Mouse (Mus musculus) forebrain, embryonic 11.5 days (tissue): ENCODE data around the gene Olfr639. TPM values are rescaled to one million over a fixed set of nuclear protein-coding genes. Genes with fewer than 3 reads are reported as not detected.
"Not testable (repeated sequence)": the region's sequence is repeated elsewhere in the genome, so short reads cannot be mapped to it uniquely, and the experiment has no call there.

Experiments
- ATAC-seq: fragments of 200-750 bp; cut with Nextera tagmentation; replicated peaks from 2 replicates; pipeline ENCODE4 v1.8.0; 2017; ENCODE audit warnings: moderate TSS enrichment; ENCODE audit not compliant: low FRiP score
- DNase-seq: peaks from one replicate; pipeline ENCODE4 v3.0.0-alpha.2; 2017; ENCODE audit warnings: low spot score
- H3K27ac ChIP-seq: fragments of 300-500 bp; sonication (generic); 2 replicates; pipeline ENCODE4 v1.5.1; 2014; ENCODE audit warnings: low read depth, low read length
- H3K27me3 ChIP-seq: fragments of 300-500 bp; sonication (generic); 2 replicates; pipeline ENCODE4 v1.6.1; 2014; ENCODE audit warnings: mild to moderate bottlenecking, low read length, mixed read lengths; ENCODE audit not compliant: control insufficient read depth, insufficient read depth
- H3K36me3 ChIP-seq: fragments of 300-500 bp; sonication (generic); 2 replicates; pipeline ENCODE4 v1.6.1; 2014; ENCODE audit warnings: mild to moderate bottlenecking, low read length, moderate library complexity, mixed read lengths; ENCODE audit not compliant: control insufficient read depth, insufficient read depth
- H3K4me1 ChIP-seq: fragments of 300-500 bp; sonication (generic); replicated peaks from 2 replicates; pipeline ENCODE4 v1.6.1; 2014; ENCODE audit warnings: low read length, mixed read lengths; ENCODE audit not compliant: control insufficient read depth, insufficient read depth
- H3K4me2 ChIP-seq: fragments of 300-500 bp; sonication (generic); 2 replicates; pipeline ENCODE4 v1.6.1; 2014; ENCODE audit warnings: low read depth, mild to moderate bottlenecking, low read length, moderate library complexity, mixed read lengths; ENCODE audit not compliant: severe bottlenecking
- H3K4me3 ChIP-seq: fragments of 300-500 bp; sonication (generic); 2 replicates; pipeline ENCODE4 v1.5.1; 2014; ENCODE audit warnings: low read depth, low read length
- H3K9ac ChIP-seq: fragments of 300-500 bp; sonication (generic); 2 replicates; pipeline ENCODE4 v1.6.1; 2014; ENCODE audit warnings: low read length
- H3K9me3 ChIP-seq: fragments of 300-500 bp; sonication (generic); 2 replicates; pipeline ENCODE4 v1.6.1; 2016; ENCODE audit warnings: low read length, mixed read lengths; ENCODE audit not compliant: control insufficient read depth
- WGBS: fragments of 180-500 bp; shearing (Covaris S2); extraction: QIAGEN DNeasy Blood & Tissue Kit; methylation state at CpG from one replicate; pipeline ENCODE4 v1.1.7; 2014; 5-methylcytosine and 5-hydroxymethylcytosine counted together
- polyA plus RNA-seq: library from polyadenylated mRNA; unstranded; fragments of >200 nt; fragmentation: Nextera tagmentation; extraction: Ambion mirVana; gene quantifications from 2 replicates; pipeline ENCODE4 v1.2.1, GENCODE M21; 2014

Gene Olfr639
- polyA plus RNA-seq, 1 experiment from 2014 or later: 0.04 TPM

DNA sequence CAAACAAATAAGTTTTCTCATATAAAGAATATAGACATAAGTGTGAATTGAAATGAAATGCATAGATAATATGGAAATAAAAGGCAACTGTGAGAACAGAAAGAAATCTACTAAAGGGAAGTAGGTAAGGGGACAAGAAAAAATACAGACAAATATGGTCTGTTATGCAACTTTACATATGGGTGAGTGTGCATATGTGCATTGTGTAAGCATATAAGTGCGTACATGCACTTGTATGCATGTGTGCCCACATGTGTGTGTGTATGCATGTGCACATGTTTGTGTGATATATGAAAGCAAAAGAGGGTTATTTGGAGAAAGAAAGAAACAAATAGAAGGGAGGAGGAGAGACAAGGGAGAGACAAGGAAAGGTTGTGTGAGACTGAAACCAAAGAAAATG lies 1.9 kb upstream of the Olfr639 start:
- DNase-seq: no peak
- H3K4me2 ChIP-seq: no peak overlapping the region
- no peaks in the 10 kb centered on the region for H3K27me3 ChIP-seq
- no peaks in the 10 kb centered on the region for H3K36me3 ChIP-seq
- WGBS: 91% methylated on average over 1 of the region's 1 CpGs
- no peak overlapping the region for H3K27ac ChIP-seq
- H3K9ac ChIP-seq: no peak overlapping the region
- no peaks in the 10 kb centered on the region for H3K9me3 ChIP-seq
- no peaks in the 10 kb centered on the region for H3K4me1 ChIP-seq
- no peak for ATAC-seq
- H3K4me3 ChIP-seq: no peak overlapping the region

DNA sequence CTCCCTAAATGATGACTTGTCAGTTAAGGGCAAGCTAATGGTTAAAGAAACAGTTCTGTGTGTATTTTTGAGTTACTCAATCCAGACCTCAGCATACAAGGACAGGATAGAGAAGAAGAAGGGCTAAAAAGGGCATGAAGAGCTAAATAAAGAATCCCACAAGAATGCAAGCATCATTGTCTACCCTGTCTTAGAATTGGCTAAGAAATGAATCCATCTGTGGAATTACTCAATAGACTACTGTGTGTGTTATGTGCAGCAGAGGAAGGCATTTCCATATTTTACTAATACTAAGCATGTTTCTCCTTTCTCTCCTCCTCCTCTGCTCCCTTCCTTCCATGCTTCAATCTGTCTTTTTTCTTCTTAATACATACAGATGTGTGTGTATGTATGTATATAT lies 18.0 kb downstream of the Olfr639 start:
- H3K4me3 ChIP-seq: no peak overlapping the region
- ATAC-seq (no peak), DNase-seq (no peak)
- no peaks in the 10 kb centered on the region for H3K9me3 ChIP-seq
- no peak overlapping the region for H3K9ac ChIP-seq
- no peak overlapping the region for H3K27ac ChIP-seq
- H3K27me3 ChIP-seq: no peaks in the 10 kb centered on the region
- H3K4me2 ChIP-seq: no peak overlapping the region
- H3K4me1 ChIP-seq: no peaks in the 10 kb centered on the region
- H3K36me3 ChIP-seq: no peaks in the 10 kb centered on the region

- no peak for DNase-seq
- Histone ChIP-seq H3K36me3 (no peaks in the 10 kb centered on the region), H3K9me3 (no peaks in the 10 kb centered on the region), H3K4me2 (no peak within 1 kb of the TSS), H3K4me3 (no peak within 1 kb of the TSS), H3K4me1 (no peaks in the 10 kb centered on the region), H3K27me3 (no peaks in the 10 kb centered on the region), H3K27ac (no peak within 1 kb of the TSS), H3K9ac (no peak within 1 kb of the TSS)
- no peak for ATAC-seq
These were observed 18.7 kb downstream of the Olfr639 start, which contains the start of gene Olfr638 for GRCm38 (mm10) chr7:103998446-103998845. Olfr638 (plus strand) TSS chr7:103998746.

DNA sequence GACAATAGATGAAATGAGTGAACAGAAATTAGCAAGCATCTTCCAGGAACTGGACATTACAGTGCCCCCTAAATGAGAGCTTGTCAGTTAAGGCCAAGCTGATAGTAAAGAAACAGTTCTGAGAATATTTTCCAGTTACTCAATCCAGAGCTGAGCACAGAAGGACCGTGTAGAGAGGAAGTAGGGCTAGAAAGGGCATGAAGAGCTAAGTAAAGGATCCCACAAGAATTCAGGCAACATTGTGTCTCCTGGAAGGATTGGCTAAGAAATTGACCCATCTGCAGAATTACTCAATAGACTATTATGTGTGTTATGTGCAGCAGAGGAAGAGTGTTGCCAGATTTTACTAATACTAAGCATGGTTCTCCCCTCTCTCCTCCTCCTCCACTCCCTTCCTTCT lies 45.3 kb downstream of the Olfr639 start:
- Histone ChIP-seq H3K4me2 (no peak overlapping the region), H3K27me3 (no peaks in the 10 kb centered on the region), H3K27ac (no peak overlapping the region), H3K4me3 (no peak overlapping the region), H3K36me3 (no peaks in the 10 kb centered on the region), H3K9me3 (no peaks in the 10 kb centered on the region), H3K9ac (no peak overlapping the region), H3K4me1 (no peaks in the 10 kb centered on the region)
- 76% methylated on average over 1 of the region's 1 CpGs for WGBS
- ATAC-seq (no peak), DNase-seq (no peak)

DNA sequence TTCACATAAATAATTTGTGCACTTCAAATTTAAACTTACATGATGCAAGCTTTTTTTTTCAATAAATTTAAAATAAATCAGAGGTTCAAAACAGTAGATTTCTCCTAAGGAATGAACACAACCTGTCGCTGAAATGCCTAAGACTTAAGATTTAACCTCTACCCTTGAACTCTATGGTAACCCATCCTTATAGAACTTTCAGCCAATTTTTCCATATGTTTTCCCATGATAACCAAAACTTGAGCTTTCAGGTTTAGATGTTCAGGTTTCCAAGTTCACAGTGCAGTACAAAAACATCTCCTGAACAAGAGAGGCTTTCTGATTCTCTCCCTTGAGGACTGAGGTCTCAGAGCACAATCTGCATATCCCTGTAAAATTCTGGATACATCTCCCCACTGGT lies 46.3 kb downstream of the Olfr639 start, which contains the start of gene Olfr635:
TSS of gene Olfr635 (plus strand) at position 301 of the 400 bp plus-strand sequence.
- Histone ChIP-seq H3K27ac (no peak within 1 kb of the TSS), H3K4me3 (no peak within 1 kb of the TSS), H3K9me3 (no peaks in the 10 kb centered on the region), H3K36me3 (no peaks in the 10 kb centered on the region), H3K9ac (no peak within 1 kb of the TSS), H3K27me3 (no peaks in the 10 kb centered on the region), H3K4me2 (no peak within 1 kb of the TSS), H3K4me1 (no peaks in the 10 kb centered on the region)
- ATAC-seq (no peak), DNase-seq (no peak)
- WGBS: 68% methylated on average over 1 of the region's 1 CpGs

- not testable (repeated sequence) for H3K4me2 ChIP-seq, H3K4me1 ChIP-seq, H3K36me3 ChIP-seq, H3K4me3 ChIP-seq, H3K9ac ChIP-seq, H3K27me3 ChIP-seq, H3K27ac ChIP-seq, H3K9me3 ChIP-seq, DNase-seq, ATAC-seq
- 96% methylated on average over 22 of the region's 22 CpGs for WGBS
These were observed 50.2 kb downstream of the Olfr639 start for GRCm38 (mm10) chr7:103966873-103967272.

Other genes with a start within 250 kb of the Olfr639 start
- gene Olfr69, start 245.7 kb downstream of the Olfr639 start, polyA plus RNA-seq: not detected in 2 replicates
- gene Olfr68, start 237.6 kb downstream of the Olfr639 start, polyA plus RNA-seq: not detected in 2 replicates
- not detected in 2 replicates for gene Olfr67, start 225.5 kb downstream of the Olfr639 start, polyA plus RNA-seq
- 770 and 789 TPM in 2 replicates for gene Hbb-bt, start 203.3 kb downstream of the Olfr639 start, polyA plus RNA-seq
- 254 and 256 TPM in 2 replicates for gene Hbb-bs, start 189.2 kb downstream of the Olfr639 start, polyA plus RNA-seq
- not detected in 2 replicates for gene Hbb-bh2, start 176.8 kb downstream of the Olfr639 start, polyA plus RNA-seq
- gene Hbb-bh1, start 174.1 kb downstream of the Olfr639 start, polyA plus RNA-seq: 2,356 and 2,804 TPM in 2 replicates
- gene Hbb-y, start 164.1 kb downstream of the Olfr639 start, polyA plus RNA-seq: 10,747 and 11,615 TPM in 2 replicates
- not detected in 2 replicates for gene Olfr66, start 131.1 kb downstream of the Olfr639 start, polyA plus RNA-seq
- not detected in 2 replicates for gene Olfr64, start 122.8 kb downstream of the Olfr639 start, polyA plus RNA-seq
- not detected in 2 replicates for gene Olfr65, start 113.8 kb downstream of the Olfr639 start, polyA plus RNA-seq
- not detected in 2 replicates for gene Olfr631, start 88.5 kb downstream of the Olfr639 start, polyA plus RNA-seq
- gene Olfr632, start 83.0 kb downstream of the Olfr639 start, polyA plus RNA-seq: 0.12 TPM in 1 of 2 replicates, not detected in the other
- gene Olfr633, start 72.9 kb downstream of the Olfr639 start, polyA plus RNA-seq: not detected in 2 replicates
- gene Olfr635, start 46.2 kb downstream of the Olfr639 start, polyA plus RNA-seq: 0.03 TPM in 1 of 2 replicates, not detected in the other
- gene Olfr638, start 18.6 kb downstream of the Olfr639 start, polyA plus RNA-seq: not detected in 2 replicates
- gene Olfr640, start 8.3 kb upstream of the Olfr639 start, polyA plus RNA-seq: not detected in 2 replicates
- gene Olfr641, start 18.1 kb upstream of the Olfr639 start, polyA plus RNA-seq: not detected in 2 replicates
- not detected in 2 replicates for gene Olfr642, start 35.4 kb upstream of the Olfr639 start, polyA plus RNA-seq
- not detected in 2 replicates for gene 4930516K23Rik, start 44.1 kb upstream of the Olfr639 start, polyA plus RNA-seq
- not detected in 2 replicates for gene Olfr644, start 54.6 kb upstream of the Olfr639 start, polyA plus RNA-seq
- gene Olfr645, start 68.2 kb upstream of the Olfr639 start, polyA plus RNA-seq: not detected in 2 replicates
- not detected in 2 replicates for gene Olfr646, start 87.6 kb upstream of the Olfr639 start, polyA plus RNA-seq
- gene Ubqln5, start 112.5 kb upstream of the Olfr639 start, polyA plus RNA-seq: not detected in 2 replicates
- not detected in 2 replicates for gene Olfr643, start 120.1 kb upstream of the Olfr639 start, polyA plus RNA-seq
- gene Ubqln3, start 126.0 kb upstream of the Olfr639 start, polyA plus RNA-seq: not detected in 2 replicates
- not detected in 2 replicates for gene Ubqlnl, start 133.3 kb upstream of the Olfr639 start, polyA plus RNA-seq
- gene Olfm5, start 147.5 kb upstream of the Olfr639 start, polyA plus RNA-seq: not detected in 2 replicates
- 0.27 and 0.40 TPM in 2 replicates for gene Olfr648, start 166.1 kb upstream of the Olfr639 start, polyA plus RNA-seq
- not detected in 2 replicates for gene Olfr649, start 178.7 kb upstream of the Olfr639 start, polyA plus RNA-seq
- 2.7 and 3.3 TPM in 2 replicates for gene Trim6, start 201.5 kb upstream of the Olfr639 start, polyA plus RNA-seq
- 0.64 and 1.1 TPM in 2 replicates for gene Trim34a, start 227.2 kb upstream of the Olfr639 start, polyA plus RNA-seq